Mouse (Mus musculus): Measurements from ENCODE around the gene Lbhd1. TPM values are rescaled to one million over a fixed set of nuclear protein-coding genes. Genes with fewer than 3 reads are reported as not detected.
A peak's percentile ranks its signal among the peaks of the same experiment; 100 is the strongest.
"Not testable (repeated sequence)": the region's sequence is repeated elsewhere in the genome, so short reads cannot be mapped to it uniquely, and the experiment has no call there.

Gene Lbhd1
- total RNA-seq, 2 experiments from 2014 or later: 5.4 to 7.2 TPM

DNA sequence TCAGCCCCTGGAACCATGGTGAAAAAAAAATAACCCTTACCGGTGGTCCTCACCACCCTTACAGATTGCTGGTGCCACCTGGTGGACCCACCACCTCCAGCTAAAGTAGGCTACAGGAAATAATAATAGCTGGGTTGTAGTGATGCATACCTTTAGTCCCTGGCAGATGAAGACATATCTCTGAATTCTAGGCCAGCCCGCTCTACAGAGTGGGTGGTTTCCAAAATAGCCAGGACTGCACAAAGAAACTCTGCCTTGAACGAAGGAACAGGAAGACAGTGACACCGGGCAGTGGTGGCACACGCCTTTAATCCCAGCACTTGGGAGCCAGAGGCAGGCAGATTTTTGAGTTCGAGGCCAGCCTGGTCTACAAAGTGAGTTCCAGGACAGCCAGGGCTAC is 19.3 kb upstream of the Lbhd1 start:
- intact Hi-C loops (cut with DNase I): no loop called here

GRCm38 (mm10) chr19:8870381-8870780 is 13.2 kb upstream of the Lbhd1 start:
- DNase-seq (ENCODE audit: low spot score in 2 of 2); intact Hi-C loops (cut with DNase I): not testable (repeated sequence)

More for the DNA sequence above, 19.3 kb upstream of the Lbhd1 start:
- DNase-seq (ENCODE audit: low spot score in 2 of 2): peak in 1 of 2 experiments; percentile 71

DNA sequence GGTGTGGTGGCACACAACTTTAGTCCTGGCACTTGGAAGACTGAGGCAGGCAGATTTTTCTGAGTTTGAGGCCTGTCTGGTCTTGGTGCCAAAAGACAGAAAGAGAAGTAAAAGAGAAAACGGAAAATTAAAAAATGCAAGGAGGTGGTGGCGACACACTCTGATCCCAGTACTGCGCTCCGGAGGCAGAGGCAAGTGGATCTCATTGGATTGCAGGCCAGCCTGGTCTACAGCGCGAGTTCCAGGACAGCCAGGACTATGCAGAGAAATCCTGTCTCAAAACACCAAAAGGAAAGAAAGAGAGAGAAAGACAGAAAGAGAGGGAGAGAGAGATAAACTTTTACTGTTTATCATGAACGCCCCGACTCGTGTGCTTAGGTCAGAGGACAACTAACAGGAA is 12.7 kb upstream of the Lbhd1 start:
- DNase-seq (ENCODE audit: low spot score in 2 of 2): no peak
- intact Hi-C loops (cut with DNase I): no loop called here

- DNase-seq (ENCODE audit: low spot score in 2 of 2): peak; percentile 96 to 99
- intact Hi-C loops (cut with DNase I): no loop called here
Measured at GRCm38 (mm10) chr19:8871267-8872186, 12.0 kb upstream of the Lbhd1 start, which contains the start of gene Ubxn1. TSS of gene Ubxn1 (plus strand) at chr19:8871496.

DNA sequence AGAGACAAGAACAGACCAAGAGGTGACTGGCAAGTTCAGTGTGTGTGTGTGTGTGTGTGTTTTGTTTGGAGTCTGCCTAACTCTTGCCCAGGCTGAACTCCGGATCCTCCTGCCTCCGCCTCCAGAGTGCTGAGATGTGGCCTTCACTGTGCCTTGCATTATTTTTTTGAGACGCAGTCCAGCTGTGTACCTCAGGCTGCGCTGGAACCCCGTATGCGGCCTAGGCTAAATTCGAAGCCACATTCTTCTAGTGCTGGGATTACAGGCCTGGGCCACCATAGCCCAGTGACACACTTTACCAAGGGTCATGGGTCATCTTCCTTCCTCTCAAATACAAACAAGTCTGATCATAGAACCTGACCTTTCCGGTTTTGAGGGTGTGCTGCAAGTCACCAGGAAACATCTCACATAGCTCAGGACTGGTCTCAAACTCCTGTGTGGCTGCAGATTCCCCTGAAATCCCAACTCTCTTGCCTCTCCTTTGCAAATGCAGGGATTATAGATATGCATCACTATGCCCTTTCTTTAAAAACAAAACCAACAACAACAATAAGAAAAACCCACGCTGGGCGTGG is 11.2 kb upstream of the Lbhd1 start:
- intact Hi-C loops (cut with DNase I): no loop called here
- no peak for DNase-seq (ENCODE audit: low spot score in 2 of 2)

- intact Hi-C loops (cut with DNase I): no loop called here
- no peak for DNase-seq (ENCODE audit: low spot score in 2 of 2)
Measured at GRCm38 (mm10) chr19:8875031-8875430, 8.5 kb upstream of the Lbhd1 start.

DNA sequence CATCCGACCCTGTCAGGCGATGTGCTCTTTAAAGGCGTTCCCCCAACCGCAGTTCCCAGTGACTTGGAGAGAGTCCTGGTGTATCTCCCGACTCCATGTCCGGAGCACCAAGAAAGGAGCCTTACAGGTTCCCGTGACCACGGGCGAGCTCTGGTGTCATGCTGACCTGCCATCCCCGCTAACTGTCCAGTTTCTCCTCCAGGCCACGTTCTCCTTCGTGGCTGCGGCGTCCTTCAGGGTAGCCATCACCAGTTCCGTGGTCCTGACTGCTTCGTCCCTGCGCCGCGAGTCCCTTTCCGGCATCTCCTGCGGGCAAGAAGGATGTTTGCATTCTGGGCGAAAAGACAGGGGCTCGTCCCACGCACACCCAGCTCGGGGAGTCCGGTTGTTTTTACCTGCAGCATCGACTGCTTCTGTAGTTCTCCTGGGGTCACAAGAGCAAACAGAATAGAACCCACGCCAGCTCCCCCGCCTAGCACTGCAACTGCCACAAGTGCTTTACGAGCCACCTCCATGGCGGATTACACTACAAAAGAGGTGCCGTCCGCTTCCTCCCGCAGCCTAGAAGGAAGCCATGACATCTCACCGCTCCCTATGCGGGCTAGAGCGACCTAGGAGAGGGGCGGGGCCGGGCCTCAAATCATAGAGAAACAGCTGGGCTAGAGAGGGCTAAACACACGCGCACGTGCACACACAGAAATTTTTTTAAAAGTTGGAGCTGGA is 3.1 kb upstream of the Lbhd1 start, which contains the start of gene Uqcc3:
Uqcc3 (minus strand) TSS at position 613 of the 723 bp plus-strand sequence.
- peak; percentile 89 to 93 for DNase-seq (ENCODE audit: low spot score in 2 of 2)
- intact Hi-C loops (cut with DNase I): no loop called here

GRCm38 (mm10) chr19:8881034-8881392 is 2.5 kb upstream of the Lbhd1 start:
- no peak for DNase-seq (ENCODE audit: low spot score in 2 of 2)
- intact Hi-C loops (cut with DNase I): no loop called here

- intact Hi-C loops (cut with DNase I): loop anchor here (5.0 kb wide), 1 partner anchor 45 kb away; no protein-coding TSS in a partner anchor
- no peak for DNase-seq (ENCODE audit: low spot score in 2 of 2)
Measured at GRCm38 (mm10) chr19:8886916-8887584, 3.5 kb downstream of the Lbhd1 start.

- DNase-seq (ENCODE audit: low spot score in 2 of 2): no peak
- intact Hi-C loops (cut with DNase I): loop anchor here (5.0 kb wide), 1 partner anchor 46 kb away; no protein-coding TSS in a partner anchor
Measured at GRCm38 (mm10) chr19:8887585-8888463, 4.3 kb downstream of the Lbhd1 start.

- intact Hi-C loops (cut with DNase I): loop anchor here (5.0 kb wide), 1 partner anchor 46 kb away; no protein-coding TSS in a partner anchor
- peak; percentile 93 to 97 for DNase-seq (ENCODE audit: low spot score in 2 of 2)
Measured at GRCm38 (mm10) chr19:8888511-8889385, 5.2 kb downstream of the Lbhd1 start, which contains the start of the genes 1810009A15Rik and Gm49416. TSS of gene 1810009A15Rik (plus strand) at chr19:8888853. TSS of gene Gm49416 (plus strand) at chr19:8888926.

GRCm38 (mm10) chr19:8892829-8893766 is 9.6 kb downstream of the Lbhd1 start, which contains the start of gene Ints5:
TSS of gene Ints5 (plus strand) at chr19:8893005.
- intact Hi-C loops (cut with DNase I): no loop called here
- peak; percentile 84 to 89 for DNase-seq (ENCODE audit: low spot score in 2 of 2)

- intact Hi-C loops (cut with DNase I): loop anchor here (5.0 kb wide), 1 partner anchor 57 kb away; the partner anchor contains the start of gene Tut1
Measured at GRCm38 (mm10) chr19:8895397-8895960, 11.9 kb downstream of the Lbhd1 start.

DNA sequence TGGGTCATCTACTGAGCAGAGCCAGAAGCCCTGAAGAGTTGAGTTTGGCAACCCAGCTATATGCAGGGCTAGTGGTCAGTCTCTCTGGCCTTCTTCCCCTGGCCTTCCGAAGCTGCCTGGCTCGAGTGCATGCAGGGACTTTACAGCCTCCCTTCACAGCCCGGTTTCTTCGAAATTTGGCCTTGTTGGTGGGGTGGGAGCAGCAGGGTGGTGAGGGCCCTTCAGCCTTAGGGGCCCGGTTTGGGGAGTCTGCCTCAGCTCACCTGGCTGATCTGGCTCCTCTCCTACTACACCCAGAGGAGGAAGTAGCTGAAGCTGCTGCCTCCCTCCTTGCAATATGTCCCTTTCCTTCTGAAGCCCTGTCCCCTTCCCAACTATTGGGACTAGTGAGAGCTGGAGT is 12.7 kb downstream of the Lbhd1 start:
- DNase-seq (ENCODE audit: low spot score in 2 of 2): not testable (repeated sequence)
- intact Hi-C loops (cut with DNase I): loop anchor here (5.0 kb wide), 1 partner anchor 56 kb away; the partner anchor contains the start of gene Tut1

More at GRCm38 (mm10) chr19:8895397-8895960, 11.9 kb downstream of the Lbhd1 start:
- no peak for DNase-seq (ENCODE audit: low spot score in 2 of 2)

DNA sequence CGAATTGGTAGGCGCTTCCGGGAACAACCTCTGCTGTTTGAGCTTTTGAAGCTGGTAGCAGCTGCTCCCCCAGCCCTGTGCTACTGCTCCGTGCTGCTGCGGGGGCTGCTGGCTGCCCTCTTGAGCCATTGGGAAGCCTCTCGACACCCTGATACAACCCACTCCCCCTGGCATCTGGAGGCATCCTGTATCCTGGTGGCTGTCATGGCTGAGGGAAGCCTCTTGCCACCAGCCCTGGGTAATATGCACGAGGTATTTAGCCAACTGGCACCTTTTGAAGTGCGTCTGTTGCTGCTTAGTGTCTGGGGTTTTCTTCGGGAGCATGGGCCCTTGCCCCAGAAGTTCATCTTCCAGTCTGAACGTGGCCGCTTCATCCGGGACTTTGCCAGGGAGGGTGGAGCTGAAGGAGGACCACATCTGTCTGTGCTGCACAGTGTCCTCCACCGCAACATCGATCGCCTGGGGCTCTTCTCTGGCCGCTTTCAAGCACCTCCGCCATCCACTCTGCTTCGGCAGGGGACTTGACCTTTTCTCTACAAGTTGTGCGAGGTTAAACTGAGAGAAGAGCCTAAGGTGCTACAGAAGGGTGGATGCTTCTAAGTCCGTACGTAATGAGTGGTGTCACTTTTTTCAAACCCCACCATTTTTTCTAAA is 13.8 kb downstream of the Lbhd1 start:
- intact Hi-C loops (cut with DNase I): loop anchor here (5.0 kb wide), 1 partner anchor 55 kb away; the partner anchor contains the start of gene Tut1
- peak; percentile 30 to 33 for DNase-seq (ENCODE audit: low spot score in 2 of 2)

All from left cerebral cortex, postnatal 25 days (tissue).